Mouse (Mus musculus) CH12.LX (cell line): ENCODE measurements around the gene Ubtd2. TPM values are rescaled to one million over a fixed set of nuclear protein-coding genes. Genes with fewer than 3 reads are reported as not detected.

Experiments used
- DNase-seq: peaks from one replicate; pipeline ENCODE4 v3.0.0-alpha.2; 2013; ENCODE audit errors: extremely low read depth
- H3K27ac ChIP-seq: 2 replicates; pipeline ENCODE4 v1.5.1; 2012; ENCODE audit warnings: low read depth, mild to moderate bottlenecking, control low read depth, moderate library complexity; ENCODE audit not compliant: insufficient read depth
- H3K27me3 ChIP-seq: replicated peaks from 2 replicates; pipeline ENCODE3; 2012; ENCODE audit warnings: inconsistent platforms
- H3K36me3 ChIP-seq, 2 experiments: replicated peaks in 1 of 2; 2 replicates each; pipeline versions ENCODE3 to v1.6.1; 2012; ENCODE audit warnings: inconsistent platforms in 1 of 2, low read length in 1 of 2, mild to moderate bottlenecking in 1 of 2, mixed read lengths in 1 of 2, moderate library complexity in 1 of 2; ENCODE audit not compliant: control insufficient read depth in 1 of 2, insufficient read depth in 1 of 2
- H3K4me1 ChIP-seq, 2 experiments: 2 replicates each; pipeline ENCODE4 v1.6.1; 2012; ENCODE audit warnings: inconsistent platforms in 1 of 2, moderate library complexity in 1 of 2; ENCODE audit not compliant: insufficient read depth in 2 of 2, control insufficient read depth in 1 of 2
- H3K4me2 ChIP-seq: 2 replicates; pipeline ENCODE4 v1.6.1; 2012; ENCODE audit warnings: low read depth, mild to moderate bottlenecking, control low read depth; ENCODE audit not compliant: poor library complexity, insufficient read depth, severe bottlenecking
- H3K4me3 ChIP-seq, 3 experiments: fragments of 150-350 bp in 1 of 3; sonication (generic) in 1 of 3; replicated peaks in 1 of 3; 2 replicates each; pipeline versions ENCODE3 to v1.5.1; 2011 to 2012; ENCODE audit warnings: low read depth in 2 of 3, low read length in 2 of 3, mild to moderate bottlenecking in 2 of 3, moderate library complexity in 2 of 3, control low read depth in 1 of 3, improper control_type of control experiment in 1 of 3, inconsistent platforms in 1 of 3, mixed read lengths in 1 of 3; ENCODE audit not compliant: poor library complexity in 1 of 3
- H3K79me2 ChIP-seq: replicated peaks from 2 replicates; pipeline ENCODE4 v1.6.1; 2012; ENCODE audit warnings: mild to moderate bottlenecking, moderate library complexity; ENCODE audit not compliant: control insufficient read depth, poor library complexity, insufficient read depth, severe bottlenecking; ENCODE audit errors: extremely low read depth
- H3K9ac ChIP-seq: 2 replicates; pipeline ENCODE4 v1.6.1; 2012; ENCODE audit warnings: low read depth, mild to moderate bottlenecking, control low read depth, moderate library complexity; ENCODE audit not compliant: insufficient read depth
- H3K9me3 ChIP-seq: replicated peaks from 2 replicates; pipeline ENCODE3; 2012; ENCODE audit warnings: low read length, inconsistent platforms, mixed read lengths
- BHLHE40 ChIP-seq: IDR thresholded peaks from 2 replicates; pipeline ENCODE4 v1.6.1; 2011; ENCODE audit warnings: mild to moderate bottlenecking, low read depth, low read length, improper control_type of control experiment
- CHD1 ChIP-seq: IDR thresholded peaks from 2 replicates; pipeline ENCODE4 v1.6.1; 2012; ENCODE audit warnings: low read depth, low read length, improper control_type of control experiment, inconsistent platforms
- CHD2 ChIP-seq: IDR thresholded peaks from 2 replicates; pipeline ENCODE4 v1.6.1; 2011; ENCODE audit warnings: low read length, improper control_type of control experiment
- CTCF ChIP-seq, 2 experiments: IDR thresholded peaks in 1 of 2; conservative IDR thresholded peaks in 1 of 2; 2 replicates each; pipeline ENCODE4 v1.5.1; 2011 to 2012; ENCODE audit warnings: low read depth in 2 of 2, low read length in 2 of 2, improper control_type of control experiment in 1 of 2, inconsistent platforms in 1 of 2, mild to moderate bottlenecking in 1 of 2, moderate library complexity in 1 of 2
- E2F4 ChIP-seq: IDR thresholded peaks from 2 replicates; pipeline ENCODE4 v1.6.1; 2011; ENCODE audit warnings: low read depth, low read length, improper control_type of control experiment; ENCODE audit not compliant: insufficient replicate concordance
- ELF1 ChIP-seq: IDR thresholded peaks from 2 replicates; pipeline ENCODE4 v1.6.1; 2014; ENCODE audit warnings: low read depth, mild to moderate bottlenecking, inconsistent platforms, low read length, improper control_type of control experiment
- EP300 ChIP-seq: IDR thresholded peaks from 2 replicates; pipeline ENCODE4 v1.6.1; 2011; ENCODE audit warnings: low read length, improper control_type of control experiment
- ETS1 ChIP-seq: conservative IDR thresholded peaks from 2 replicates; pipeline ENCODE4 v1.6.1; 2012; ENCODE audit warnings: low read depth, mild to moderate bottlenecking, inconsistent platforms, low read length, improper control_type of control experiment, moderate library complexity
- GABPA ChIP-seq: IDR thresholded peaks from 2 replicates; pipeline ENCODE4 v1.6.1; 2012; ENCODE audit warnings: low read depth, low read length, improper control_type of control experiment, inconsistent platforms; ENCODE audit not compliant: insufficient replicate concordance
- HCFC1 ChIP-seq: IDR thresholded peaks from 2 replicates; pipeline ENCODE4 v1.6.1; 2012; ENCODE audit warnings: low read depth, mild to moderate bottlenecking, inconsistent platforms, low read length, improper control_type of control experiment
- JUN ChIP-seq: IDR thresholded peaks from 2 replicates; pipeline ENCODE4 v1.6.1; 2011; ENCODE audit warnings: low read depth, mild to moderate bottlenecking, low read length, improper control_type of control experiment, moderate library complexity; ENCODE audit not compliant: insufficient read depth
- KAT2A ChIP-seq: IDR thresholded peaks from 2 replicates; pipeline ENCODE4 v1.6.1; 2012; ENCODE audit warnings: low read length, improper control_type of control experiment, inconsistent platforms; ENCODE audit not compliant: insufficient replicate concordance
- MAFK ChIP-seq: IDR thresholded peaks from 2 replicates; pipeline ENCODE4 v1.6.1; 2011; ENCODE audit warnings: low read length, improper control_type of control experiment; ENCODE audit not compliant: insufficient replicate concordance
- MAZ ChIP-seq: IDR thresholded peaks from 2 replicates; pipeline ENCODE4 v1.6.1; 2012; ENCODE audit warnings: low read depth, mild to moderate bottlenecking, inconsistent platforms, low read length, improper control_type of control experiment, moderate library complexity
- MXI1 ChIP-seq: IDR thresholded peaks from 2 replicates; pipeline ENCODE4 v1.6.1; 2011; ENCODE audit warnings: mild to moderate bottlenecking, low read depth, low read length, improper control_type of control experiment
- MYC ChIP-seq: IDR thresholded peaks from 2 replicates; pipeline ENCODE4 v1.6.1; 2011; ENCODE audit warnings: low read depth, mild to moderate bottlenecking, improper control_type of control experiment, low read length
- NELFE ChIP-seq: IDR thresholded peaks from 2 replicates; pipeline ENCODE4 v1.6.1; 2011; ENCODE audit warnings: low read depth, low read length, improper control_type of control experiment
- NRF1 ChIP-seq: IDR thresholded peaks from 2 replicates; pipeline ENCODE4 v1.6.1; 2014; ENCODE audit warnings: low read depth, mild to moderate bottlenecking, inconsistent platforms, low read length, improper control_type of control experiment, moderate library complexity
- PAX5 ChIP-seq: IDR thresholded peaks from 2 replicates; pipeline ENCODE4 v1.6.1; 2012; ENCODE audit warnings: low read length, inconsistent platforms, mixed read lengths
- POLR2AphosphoS2 ChIP-seq: IDR thresholded peaks from 2 replicates; pipeline ENCODE4 v1.6.1; 2011; ENCODE audit warnings: low read depth, low read length, improper control_type of control experiment
- RAD21 ChIP-seq: IDR thresholded peaks from 2 replicates; pipeline ENCODE4 v1.6.1; 2011; ENCODE audit warnings: low read depth, mild to moderate bottlenecking, low read length, improper control_type of control experiment, moderate library complexity
- SIN3A ChIP-seq: IDR thresholded peaks from 2 replicates; pipeline ENCODE4 v1.6.1; 2012; ENCODE audit warnings: low read length, improper control_type of control experiment, inconsistent platforms
- TBP ChIP-seq: conservative IDR thresholded peaks from 2 replicates; pipeline ENCODE4 v1.6.1; 2011; ENCODE audit warnings: low read depth, low read length, improper control_type of control experiment
- TCF12 ChIP-seq: IDR thresholded peaks from 2 replicates; pipeline ENCODE4 v1.6.1; 2014; ENCODE audit warnings: low read depth, mild to moderate bottlenecking, inconsistent platforms, low read length, improper control_type of control experiment
- USF1 ChIP-seq: IDR thresholded peaks from 2 replicates; pipeline ENCODE4 v1.6.1; 2014; ENCODE audit warnings: low read depth, mild to moderate bottlenecking, inconsistent platforms, low read length, improper control_type of control experiment
- ZC3H11A ChIP-seq: IDR thresholded peaks from 2 replicates; pipeline ENCODE4 v1.6.1; 2012; ENCODE audit warnings: low read depth, mild to moderate bottlenecking, inconsistent platforms, low read length, improper control_type of control experiment
- ZMIZ1 ChIP-seq: IDR thresholded peaks from 2 replicates; pipeline ENCODE4 v1.6.1; 2012; ENCODE audit warnings: low read depth, mild to moderate bottlenecking, inconsistent platforms, low read length, improper control_type of control experiment
- dilution Hi-C: fragments of 300-500 bp; cut with MboI; formaldehyde crosslinking; loops from 2 replicates; pipeline ENCODE4 v1.14.3; 2020; ENCODE audit warnings: low sequenced_read_pairs; ENCODE audit not compliant: extremely low pct_unique_long_range_greater_than_20kb, extremely low pct_ligation_motif_present
- in situ Hi-C: fragments of 300-500 bp; cut with MboI; formaldehyde crosslinking; loops from 3 replicates; pipeline ENCODE4 v1.14.3; 2019; ENCODE audit warnings: low sequenced_read_pairs, low pct_ligation_motif_present, low pct_unique_long_range_greater_than_20kb, mixed read lengths
- polyA plus RNA-seq: library from polyadenylated mRNA; unstranded; fragments of >175 nt; gene quantifications from 2 replicates; pipeline ENCODE4 v1.2.1, GENCODE M21; 2012; ENCODE audit warnings: low read depth; ENCODE audit not compliant: insufficient read length
- total RNA-seq, 2 experiments: library from RNA; depleted of rRNA; stranded (reverse); fragments of 300-350 nt in 1 of 2; fragments of >200 nt in 1 of 2; gene quantifications; 2 replicates each; pipeline ENCODE4 v1.2.3; 2012 to 2014

The Ubtd2 gene
- total and polyA plus RNA-seq, 3 experiments: 10.3 to 18.2 (median 17.8) TPM

DNA sequence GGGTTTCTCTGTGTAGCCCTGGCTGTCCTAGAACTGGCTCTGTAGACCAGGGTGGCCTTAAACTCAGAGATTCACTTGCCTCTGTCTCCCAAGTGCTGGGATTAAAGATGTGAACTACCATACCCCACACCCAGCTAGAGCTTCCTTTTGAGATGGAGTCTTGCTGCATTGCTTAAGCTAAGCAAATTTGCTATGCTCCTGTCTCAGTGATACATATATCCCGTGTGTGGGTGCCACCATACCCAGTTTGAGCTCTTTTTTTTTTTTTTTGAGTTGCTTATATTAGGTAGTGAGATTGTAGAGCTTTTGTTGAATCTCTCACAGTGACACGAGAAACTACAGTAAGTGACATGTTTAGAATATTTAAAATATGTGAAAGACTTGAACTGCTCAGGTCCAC, 40.1 kb downstream of the Ubtd2 start:
- H3K4me1 ChIP-seq: peaks cover 0 to 20% of the 10 kb centered on the region in 2 experiments; a peak in 3 of 4 replicates
- DNase-seq: no peak
- no peaks in the 10 kb centered on the region for H3K79me2 ChIP-seq
- no peaks in the 10 kb centered on the region for H3K27me3 ChIP-seq
- no peak for TF ChIP-seq TCF12
- TF ChIP-seq CHD2: no peak
- no peak for TF ChIP-seq E2F4
- no peak for TF ChIP-seq JUN
- TF ChIP-seq CHD1: no peak
- TF ChIP-seq USF1: no peak
- no peak for TF ChIP-seq CTCF (conservative IDR thresholded peaks at IDR 0.05 in 1 of 2, IDR thresholded peaks at IDR 0.05 in 1 of 2; ENCODE audit: low read depth in 2 of 2, low read length in 2 of 2)
- no peak for TF ChIP-seq NRF1
- no peak for TF ChIP-seq MXI1
- no peak for TF ChIP-seq ZC3H11A
- no peak for TF ChIP-seq KAT2A
- TF ChIP-seq ELF1: no peak
- TF ChIP-seq EP300: no peak
- TF ChIP-seq POLR2AphosphoS2: no peak
- TF ChIP-seq PAX5: no peak
- TF ChIP-seq ETS1: no peak
- no peak for TF ChIP-seq NELFE
- no peak for TF ChIP-seq RAD21
- no peak for TF ChIP-seq GABPA
- TF ChIP-seq BHLHE40: no peak
- TF ChIP-seq, all 38 proteins: peak for 0
- Histone ChIP-seq H3K27ac (no peak overlapping the region), H3K9ac (no peak overlapping the region), H3K9me3 (no peaks in the 10 kb centered on the region), H3K4me2 (no peak overlapping the region), H3K36me3 (peaks cover 0 to 4% of the 10 kb centered on the region in 2 experiments), H3K4me3 (no peak overlapping the region)
- in situ Hi-C loops (no loop called here), dilution Hi-C loops (no loop called here)

DNA sequence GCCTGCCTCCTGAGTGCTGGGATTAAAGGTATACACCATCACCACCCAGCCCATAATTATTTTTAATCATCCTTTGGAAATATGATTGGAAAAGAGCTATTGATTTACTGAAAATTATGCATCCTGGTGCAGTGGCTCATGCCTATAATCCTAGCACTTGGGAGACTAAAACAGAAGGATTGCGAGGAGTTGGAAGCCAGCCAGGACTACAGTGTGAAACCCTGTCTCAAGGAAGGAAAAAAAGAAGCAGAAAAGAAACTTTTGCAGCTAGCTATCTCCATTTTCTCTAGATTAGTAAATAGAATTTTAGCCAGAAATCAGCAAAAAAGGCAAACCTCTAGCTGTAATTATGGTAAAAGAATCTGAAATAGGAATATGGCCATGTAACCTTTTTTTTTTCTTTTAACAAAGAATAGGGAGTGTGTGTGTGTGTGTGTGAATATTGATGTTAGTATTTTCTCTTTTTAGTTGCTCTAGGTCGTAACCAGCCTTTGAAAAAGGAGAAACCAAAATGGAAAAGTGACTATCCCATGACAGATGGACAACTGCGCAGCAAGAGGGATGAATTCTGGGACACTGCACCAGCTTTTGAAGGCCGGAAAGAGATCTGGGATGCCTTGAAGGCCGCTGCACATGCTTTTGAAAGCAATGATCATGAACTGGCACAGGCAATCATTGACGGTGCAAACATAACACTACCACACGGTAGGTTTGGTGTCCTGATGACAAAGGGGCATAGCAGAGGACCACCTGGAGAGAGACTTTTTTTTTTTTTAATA, 43.8 kb downstream of the Ubtd2 start:
- Histone ChIP-seq H3K9ac (no peak overlapping the region), H3K4me1 (peaks cover 0 to 13% of the 10 kb centered on the region in 2 experiments; a peak in 1 of 4 replicates), H3K4me3 (no peak overlapping the region), H3K27ac (no peak overlapping the region), H3K79me2 (no peaks in the 10 kb centered on the region), H3K9me3 (no peaks in the 10 kb centered on the region), H3K27me3 (no peaks in the 10 kb centered on the region), H3K4me2 (no peak overlapping the region), H3K36me3 (peaks cover 0 to 6% of the 10 kb centered on the region in 2 experiments)
- DNase-seq: no peak
- dilution Hi-C loops (no loop called here), in situ Hi-C loops (no loop called here)
- TF ChIP-seq MAZ: no peak
- TF ChIP-seq SIN3A: no peak
- TF ChIP-seq EP300: no peak
- TF ChIP-seq TBP: no peak
- no peak for TF ChIP-seq ETS1
- no peak for TF ChIP-seq MAFK
- no peak for TF ChIP-seq MYC
- TF ChIP-seq ZMIZ1: no peak
- TF ChIP-seq JUN: no peak
- no peak for TF ChIP-seq HCFC1
